Mouse (Mus musculus): ENCODE results near the gene Ahnak. TPM values are rescaled to one million over a fixed set of nuclear protein-coding genes. Genes with fewer than 3 reads are reported as not detected.

Gene Ahnak
- polyA plus RNA-seq, 1 experiment from 2014 or later: 3.7 TPM

GRCm38 (mm10) chr19:8980771-8981170 lies 8.3 kb upstream of the Ahnak start:
- ATAC-seq (replicated peaks; ENCODE audit: low FRiP score): no peak
- H3K9ac ChIP-seq (ENCODE audit: low read depth, low read length): no peak overlapping the region
- no peak for DNase-seq (ENCODE audit: low spot score)
- no peak overlapping the region for H3K27ac ChIP-seq (ENCODE audit: low read depth, low read length)
- peaks cover 41% of the 10 kb centered on the region for H3K36me3 ChIP-seq (ENCODE audit: control insufficient read depth, insufficient read depth, low read length)
- no peak overlapping the region for H3K4me3 ChIP-seq (ENCODE audit: low read depth, low read length)
- H3K27me3 ChIP-seq (replicated peaks; ENCODE audit: control insufficient read depth, insufficient read depth, low read length): no peaks in the 10 kb centered on the region
- H3K4me2 ChIP-seq: no peak overlapping the region
- WGBS: 36% methylated on average over 5 of the region's 5 CpGs
- H3K9me3 ChIP-seq (ENCODE audit: control insufficient read depth, low read length): no peaks in the 10 kb centered on the region
- peaks cover 23% of the 10 kb centered on the region for H3K4me1 ChIP-seq (replicated peaks; ENCODE audit: control insufficient read depth, insufficient read depth, low read length)

DNA sequence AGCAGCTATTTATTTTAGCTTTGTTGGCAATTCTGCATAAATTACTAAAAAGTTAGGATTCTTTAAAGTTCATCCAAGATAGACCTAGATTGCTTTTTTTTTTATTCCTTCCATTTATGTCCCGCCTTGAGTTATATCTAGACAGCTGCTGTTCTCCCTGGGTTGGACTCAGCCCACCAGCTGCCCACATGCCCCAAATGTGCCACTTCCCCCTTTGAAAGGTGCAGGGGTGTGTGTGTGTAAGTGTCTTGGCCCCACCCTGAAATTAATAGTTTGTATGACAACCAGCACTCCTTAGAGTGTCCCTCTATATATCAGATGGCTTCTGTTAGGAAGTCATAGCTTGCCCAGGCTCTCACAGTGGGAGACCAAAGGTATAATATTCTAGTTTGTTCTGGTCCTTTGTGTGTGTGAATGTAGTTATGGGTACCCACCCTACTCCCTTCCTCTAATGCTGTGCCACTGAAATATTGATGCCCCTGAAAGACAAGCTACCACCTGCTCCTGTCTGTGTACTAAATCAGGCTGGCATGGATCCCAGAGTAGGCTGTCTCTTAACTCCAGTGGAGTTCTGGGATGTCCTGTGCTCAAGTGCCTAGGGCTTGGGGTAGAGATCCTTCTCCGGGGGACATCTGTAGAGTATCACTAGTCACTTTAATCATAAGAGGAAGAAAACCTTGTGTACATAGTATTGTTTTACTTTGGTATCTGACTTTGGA lies 7.5 kb upstream of the Ahnak start:
- no peaks in the 10 kb centered on the region for H3K27me3 ChIP-seq (replicated peaks; ENCODE audit: control insufficient read depth, insufficient read depth, low read length)
- H3K4me1 ChIP-seq (replicated peaks; ENCODE audit: control insufficient read depth, insufficient read depth, low read length): peaks cover 23% of the 10 kb centered on the region
- 65% methylated on average over 2 of the region's 2 CpGs for WGBS
- DNase-seq (ENCODE audit: low spot score) (no peak), ATAC-seq (replicated peaks; ENCODE audit: low FRiP score) (no peak)
- peaks cover 33% of the 10 kb centered on the region for H3K36me3 ChIP-seq (ENCODE audit: control insufficient read depth, insufficient read depth, low read length)
- H3K4me2 ChIP-seq: no peak overlapping the region
- H3K4me3 ChIP-seq (ENCODE audit: low read depth, low read length): no peak overlapping the region
- H3K9ac ChIP-seq (ENCODE audit: low read depth, low read length): no peak overlapping the region
- H3K27ac ChIP-seq (ENCODE audit: low read depth, low read length): no peak overlapping the region
- H3K9me3 ChIP-seq (ENCODE audit: control insufficient read depth, low read length): no peaks in the 10 kb centered on the region

DNA sequence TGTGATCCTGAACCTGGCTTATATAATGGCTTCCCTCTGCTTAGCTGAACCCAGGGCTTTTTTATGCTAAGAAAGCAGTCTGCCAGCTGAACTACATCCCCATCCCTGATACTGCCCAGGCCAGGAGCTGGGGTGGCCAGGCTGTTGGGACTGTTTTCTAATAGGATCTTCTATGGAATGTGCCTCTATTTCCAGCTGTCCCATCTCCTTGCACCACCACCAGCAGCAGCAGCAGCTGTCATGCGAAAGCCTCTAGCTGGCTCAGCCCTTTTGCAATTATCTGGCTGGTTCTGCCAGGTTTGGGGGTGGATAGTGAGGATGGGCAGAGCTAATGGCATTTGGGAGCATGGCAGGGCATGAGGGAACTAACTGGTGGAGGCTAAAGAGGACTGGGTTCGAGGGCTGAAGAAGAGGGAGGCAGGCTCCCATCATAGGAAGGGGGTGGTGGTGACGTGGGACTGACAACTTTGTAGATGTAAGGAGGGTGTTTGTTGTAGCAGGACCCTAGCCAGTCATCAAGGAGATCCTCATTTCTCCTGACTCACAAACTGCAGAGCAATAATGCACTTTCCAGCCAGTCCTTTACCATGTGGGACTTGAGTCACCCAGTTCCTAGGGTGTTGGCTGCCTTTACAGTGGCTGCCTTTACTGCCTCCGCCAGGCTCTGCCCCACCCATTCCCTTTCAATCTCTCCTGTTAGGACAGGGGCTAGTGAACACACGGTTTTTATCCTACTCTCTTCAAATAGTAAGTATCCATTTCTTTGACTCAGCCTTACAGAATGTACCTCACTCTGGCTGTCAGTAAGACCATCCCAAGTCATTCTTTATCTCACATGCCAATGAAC lies 6.6 kb upstream of the Ahnak start:
- Histone ChIP-seq H3K9ac (ENCODE audit: low read depth, low read length) (no peak overlapping the region), H3K36me3 (ENCODE audit: control insufficient read depth, insufficient read depth, low read length) (peaks cover 26% of the 10 kb centered on the region), H3K4me2 (no peak overlapping the region), H3K27me3 (replicated peaks; ENCODE audit: control insufficient read depth, insufficient read depth, low read length) (no peaks in the 10 kb centered on the region), H3K4me3 (ENCODE audit: low read depth, low read length) (no peak overlapping the region), H3K9me3 (ENCODE audit: control insufficient read depth, low read length) (no peaks in the 10 kb centered on the region), H3K27ac (ENCODE audit: low read depth, low read length) (no peak overlapping the region), H3K4me1 (replicated peaks; ENCODE audit: control insufficient read depth, insufficient read depth, low read length) (peaks cover 23% of the 10 kb centered on the region)
- 0 out of 2 replicates have a peak, but pooled peaks have one; percentile 22 for ATAC-seq (replicated peaks; ENCODE audit: low FRiP score)
- DNase-seq (ENCODE audit: low spot score): no peak
- WGBS: 35% methylated on average over 5 of the region's 5 CpGs

- peaks cover 23% of the 10 kb centered on the region for H3K4me1 ChIP-seq (replicated peaks; ENCODE audit: control insufficient read depth, insufficient read depth, low read length)
- no peak overlapping the region for H3K27ac ChIP-seq (ENCODE audit: low read depth, low read length)
- H3K9me3 ChIP-seq (ENCODE audit: control insufficient read depth, low read length): no peaks in the 10 kb centered on the region
- H3K36me3 ChIP-seq (ENCODE audit: control insufficient read depth, insufficient read depth, low read length): peaks cover 20% of the 10 kb centered on the region
- H3K9ac ChIP-seq (ENCODE audit: low read depth, low read length): no peak overlapping the region
- no peak overlapping the region for H3K4me2 ChIP-seq
- no peak for DNase-seq (ENCODE audit: low spot score)
- ATAC-seq (replicated peaks; ENCODE audit: low FRiP score): no peak
- H3K27me3 ChIP-seq (replicated peaks; ENCODE audit: control insufficient read depth, insufficient read depth, low read length): peaks cover 4% of the 10 kb centered on the region
- H3K4me3 ChIP-seq (ENCODE audit: low read depth, low read length): no peak overlapping the region
- WGBS: 13% methylated on average over 4 of the region's 4 CpGs
Observed at GRCm38 (mm10) chr19:8983150-8983650, 5.9 kb upstream of the Ahnak start.

GRCm38 (mm10) chr19:8984255-8984868 lies 4.7 kb upstream of the Ahnak start:
- ATAC-seq (replicated peaks; ENCODE audit: low FRiP score): no peak
- Histone ChIP-seq H3K9me3 (ENCODE audit: control insufficient read depth, low read length) (no peaks in the 10 kb centered on the region), H3K9ac (ENCODE audit: low read depth, low read length) (no peak overlapping the region), H3K27ac (ENCODE audit: low read depth, low read length) (0 out of 2 replicates have a peak overlapping the region, but pooled peaks have one; percentile 17), H3K36me3 (ENCODE audit: control insufficient read depth, insufficient read depth, low read length) (peaks cover 8% of the 10 kb centered on the region), H3K27me3 (replicated peaks; ENCODE audit: control insufficient read depth, insufficient read depth, low read length) (peaks cover 15% of the 10 kb centered on the region), H3K4me3 (ENCODE audit: low read depth, low read length) (no peak overlapping the region), H3K4me1 (replicated peaks; ENCODE audit: control insufficient read depth, insufficient read depth, low read length) (peaks cover 26% of the 10 kb centered on the region), H3K4me2 (no peak overlapping the region)
- WGBS: 46% methylated on average over 7 of the region's 7 CpGs
- DNase-seq (ENCODE audit: low spot score): no peak

DNA sequence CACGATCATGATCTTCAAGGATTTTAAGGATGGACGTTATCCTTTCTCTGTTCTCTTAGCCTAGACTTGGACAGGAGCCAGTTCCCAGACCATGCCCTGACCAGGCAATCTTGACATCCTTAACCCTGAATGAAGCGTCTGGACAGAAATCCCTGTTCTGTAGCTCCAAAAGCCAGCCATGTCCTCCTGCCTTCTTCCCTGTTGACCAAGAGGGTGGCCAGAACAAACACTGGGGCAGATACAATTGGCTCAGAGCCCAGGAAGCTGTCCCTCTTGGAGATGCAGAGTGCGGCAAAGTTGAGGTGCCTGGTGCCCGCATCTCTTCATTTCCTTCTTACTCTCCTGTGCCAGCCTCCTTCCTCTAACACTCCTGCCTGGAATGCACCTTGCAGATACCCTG lies 3.2 kb upstream of the Ahnak start:
- DNase-seq (ENCODE audit: low spot score) (no peak), ATAC-seq (replicated peaks; ENCODE audit: low FRiP score) (no peak)
- no peak overlapping the region for H3K4me2 ChIP-seq
- no peaks in the 10 kb centered on the region for H3K9me3 ChIP-seq (ENCODE audit: control insufficient read depth, low read length)
- peaks cover 28% of the 10 kb centered on the region for H3K27me3 ChIP-seq (replicated peaks; ENCODE audit: control insufficient read depth, insufficient read depth, low read length)
- 74% methylated on average over 5 of the region's 5 CpGs for WGBS
- H3K27ac ChIP-seq (ENCODE audit: low read depth, low read length): no peak overlapping the region
- H3K4me1 ChIP-seq (replicated peaks; ENCODE audit: control insufficient read depth, insufficient read depth, low read length): peaks cover 35% of the 10 kb centered on the region
- no peaks in the 10 kb centered on the region; the same call in none of the 2 replicates for H3K36me3 ChIP-seq (ENCODE audit: control insufficient read depth, insufficient read depth, low read length)
- H3K9ac ChIP-seq (ENCODE audit: low read depth, low read length): no peak overlapping the region
- H3K4me3 ChIP-seq (ENCODE audit: low read depth, low read length): no peak overlapping the region

- 61% methylated on average over 2 of the region's 2 CpGs for WGBS
- no peak for ATAC-seq (replicated peaks; ENCODE audit: low FRiP score)
- no peak overlapping the region for H3K4me2 ChIP-seq
Observed at GRCm38 (mm10) chr19:8987816-8988215, 1.3 kb upstream of the Ahnak start.

DNA sequence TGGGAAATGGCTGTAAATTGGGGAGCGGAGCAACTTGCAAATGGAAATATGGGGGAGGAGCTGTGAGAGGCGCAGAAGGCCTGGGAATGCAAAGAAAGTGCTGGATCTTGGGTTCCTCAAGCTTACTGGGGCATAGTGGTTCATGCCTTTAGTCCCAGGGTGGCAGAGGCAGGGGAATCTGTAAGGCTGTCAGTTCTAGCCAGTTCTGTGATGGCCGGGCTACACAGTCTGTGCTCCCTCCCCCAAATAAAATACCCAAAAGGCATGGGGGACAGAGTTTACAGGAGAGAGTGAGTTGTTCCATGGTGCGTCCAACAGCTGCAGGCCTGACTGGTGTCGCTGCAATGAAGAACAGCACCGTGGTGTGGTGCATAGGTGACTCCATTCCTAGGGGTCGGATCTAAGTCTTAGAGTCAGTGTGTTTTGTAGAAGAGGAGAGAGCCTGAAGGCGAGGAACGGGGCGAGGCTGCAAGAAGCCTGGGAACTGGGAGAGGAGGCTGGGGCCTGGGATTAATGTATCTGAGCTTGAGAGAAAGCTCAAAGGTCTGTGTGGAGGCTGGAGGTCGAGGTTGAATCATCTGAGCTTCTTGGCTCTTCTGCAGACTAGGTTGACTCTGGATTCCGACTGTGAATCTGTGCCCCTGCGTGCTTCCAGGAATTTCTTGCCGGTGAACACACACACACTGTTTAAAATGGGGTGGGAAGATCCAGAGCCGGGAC lies 578 bp upstream of the Ahnak start:
- no peak overlapping the region for H3K9ac ChIP-seq (ENCODE audit: low read depth, low read length)
- no peaks in the 10 kb centered on the region for H3K9me3 ChIP-seq (ENCODE audit: control insufficient read depth, low read length)
- H3K4me2 ChIP-seq: peak overlapping the region; percentile 95
- WGBS: 28% methylated on average over 15 of the region's 15 CpGs
- peaks cover 35% of the 10 kb centered on the region for H3K27me3 ChIP-seq (replicated peaks; ENCODE audit: control insufficient read depth, insufficient read depth, low read length)
- DNase-seq (ENCODE audit: low spot score) (no peak), ATAC-seq (replicated peaks; ENCODE audit: low FRiP score) (no peak)
- H3K4me3 ChIP-seq (ENCODE audit: low read depth, low read length): peak overlapping the region; percentile 61
- no peak overlapping the region for H3K27ac ChIP-seq (ENCODE audit: low read depth, low read length)
- H3K4me1 ChIP-seq (replicated peaks; ENCODE audit: control insufficient read depth, insufficient read depth, low read length): peaks cover 27% of the 10 kb centered on the region
- no peaks in the 10 kb centered on the region; the same call in 1 of the 2 replicates for H3K36me3 ChIP-seq (ENCODE audit: control insufficient read depth, insufficient read depth, low read length)

More at GRCm38 (mm10) chr19:8987816-8988215, 1.3 kb upstream of the Ahnak start:
- no peak for DNase-seq (ENCODE audit: low spot score)
- Histone ChIP-seq H3K9me3 (ENCODE audit: control insufficient read depth, low read length) (no peaks in the 10 kb centered on the region), H3K4me3 (ENCODE audit: low read depth, low read length) (no peak overlapping the region), H3K4me1 (replicated peaks; ENCODE audit: control insufficient read depth, insufficient read depth, low read length) (peaks cover 31% of the 10 kb centered on the region), H3K36me3 (ENCODE audit: control insufficient read depth, insufficient read depth, low read length) (no peaks in the 10 kb centered on the region; the same call in 1 of the 2 replicates), H3K27ac (ENCODE audit: low read depth, low read length) (no peak overlapping the region), H3K9ac (ENCODE audit: low read depth, low read length) (no peak overlapping the region), H3K27me3 (replicated peaks; ENCODE audit: control insufficient read depth, insufficient read depth, low read length) (peaks cover 35% of the 10 kb centered on the region)
